Mouse (Mus musculus): ENCODE measurements around the gene Tshz2.

Gene Tshz2

DNA sequence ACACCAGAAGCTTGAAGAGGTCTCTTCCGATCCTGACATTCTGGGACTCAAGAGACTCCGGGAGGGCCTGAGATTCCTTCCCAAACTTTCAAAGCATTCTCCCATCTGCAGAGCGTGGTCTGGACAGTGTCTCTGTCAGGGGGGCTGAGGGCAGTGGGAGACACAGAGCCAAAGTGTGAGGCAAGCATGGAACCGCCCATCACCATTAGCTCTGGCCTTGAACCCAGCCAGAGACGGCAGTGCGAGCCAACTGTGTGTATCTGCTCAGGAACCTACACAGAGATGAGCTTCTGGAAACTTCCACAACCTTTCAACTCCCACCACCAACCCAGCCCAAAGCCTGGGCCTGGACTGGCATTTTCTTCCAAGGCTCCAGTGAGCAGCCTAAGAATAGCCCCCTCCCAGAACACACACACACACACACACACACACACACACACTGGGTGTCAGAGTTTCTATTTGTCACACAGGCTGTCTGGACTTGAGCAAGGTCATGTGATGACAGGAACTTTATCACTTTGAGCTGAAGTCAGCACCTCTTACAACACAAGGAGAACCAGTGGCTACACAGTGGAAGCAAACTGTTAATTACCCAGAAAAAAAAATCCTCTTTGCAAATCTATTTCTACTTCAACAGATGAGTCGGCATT is 67.2 kb downstream of the Tshz2 start:
- DNase-seq (ENCODE audit: low spot score) = peak; percentile 63

DNA sequence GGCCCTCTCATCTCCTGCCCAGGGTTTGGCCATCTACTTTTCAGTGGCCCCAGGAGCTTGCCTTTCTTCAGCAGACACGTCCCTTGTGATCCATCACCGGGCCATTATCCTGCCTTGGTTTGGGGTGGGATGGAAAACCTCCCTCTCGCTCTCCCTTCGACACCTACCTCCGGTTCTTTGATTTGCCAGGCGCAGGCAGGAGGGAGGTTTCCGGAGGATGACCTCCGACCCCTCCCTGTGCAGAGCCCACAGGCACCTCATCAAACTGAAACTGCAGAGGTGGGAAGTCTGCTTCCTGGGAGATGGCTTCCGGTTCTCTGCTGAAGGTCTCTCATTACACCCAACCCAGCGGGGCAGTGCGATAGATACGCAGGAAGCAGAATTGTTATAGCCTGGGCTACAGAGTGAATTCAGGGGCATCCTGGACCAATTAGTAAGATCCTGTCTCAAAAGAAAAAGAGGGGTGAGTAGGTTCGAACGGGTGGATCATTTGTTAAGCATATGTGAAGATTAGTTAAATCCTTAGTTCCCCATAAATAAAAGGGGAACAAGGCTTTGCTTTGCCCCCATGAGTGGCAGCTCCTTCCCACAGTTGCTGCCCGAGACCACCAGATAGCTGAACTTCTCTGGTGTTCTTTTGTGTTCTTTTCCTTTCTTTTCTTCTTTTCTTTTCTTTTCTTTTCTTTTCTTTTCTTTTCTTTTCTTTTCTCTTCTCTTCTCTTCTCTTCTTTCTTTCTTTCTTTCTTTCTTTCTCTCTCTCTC is 70.1 kb downstream of the Tshz2 start:
- DNase-seq (ENCODE audit: low spot score) = no peak

DNA sequence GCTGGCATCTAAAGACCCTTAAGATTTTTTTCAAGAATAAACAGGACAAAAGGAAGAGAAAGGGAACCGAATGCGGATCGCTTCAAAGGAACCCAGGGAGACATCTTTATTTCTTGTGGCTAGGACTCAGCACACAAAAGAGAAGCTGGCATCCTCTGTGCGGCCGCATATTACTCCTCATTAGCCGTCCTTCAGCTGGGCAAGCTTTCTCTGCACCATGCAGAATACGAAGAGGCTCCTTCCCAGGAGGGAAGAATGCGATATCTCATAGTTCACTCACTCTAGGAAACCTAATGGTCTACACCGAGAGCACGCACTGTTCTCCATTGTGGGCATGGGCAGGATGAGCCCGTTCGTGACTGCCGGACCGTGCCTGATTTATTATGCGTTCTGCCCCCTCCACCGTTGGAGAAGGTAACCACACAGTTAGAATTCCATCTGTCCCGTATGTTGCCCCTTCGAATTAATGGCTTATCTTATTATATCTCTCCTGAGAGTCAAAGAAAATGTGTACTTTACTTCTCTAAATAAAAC is 89.0 kb downstream of the Tshz2 start:
- no peak for DNase-seq (ENCODE audit: low spot score)

DNA sequence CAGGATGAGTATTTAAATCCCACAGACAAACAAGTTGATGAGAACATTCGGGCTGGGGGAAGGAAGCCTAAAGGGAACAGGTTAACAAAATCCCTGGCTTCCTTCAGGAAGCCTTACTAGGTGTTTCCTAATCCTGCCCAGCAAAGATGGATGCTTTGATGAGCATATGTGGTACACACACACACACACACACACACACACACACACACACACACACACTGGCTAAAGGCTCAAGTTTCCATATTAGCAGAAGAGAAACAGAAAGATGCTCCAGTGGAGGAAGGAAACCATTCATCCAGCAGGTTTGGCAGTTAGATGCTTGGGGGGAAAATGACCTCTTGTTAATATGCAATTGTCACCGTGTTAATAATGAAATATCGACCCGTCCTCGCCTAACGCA is 89.5 kb downstream of the Tshz2 start:
- no peak for DNase-seq (ENCODE audit: low spot score)

DNA sequence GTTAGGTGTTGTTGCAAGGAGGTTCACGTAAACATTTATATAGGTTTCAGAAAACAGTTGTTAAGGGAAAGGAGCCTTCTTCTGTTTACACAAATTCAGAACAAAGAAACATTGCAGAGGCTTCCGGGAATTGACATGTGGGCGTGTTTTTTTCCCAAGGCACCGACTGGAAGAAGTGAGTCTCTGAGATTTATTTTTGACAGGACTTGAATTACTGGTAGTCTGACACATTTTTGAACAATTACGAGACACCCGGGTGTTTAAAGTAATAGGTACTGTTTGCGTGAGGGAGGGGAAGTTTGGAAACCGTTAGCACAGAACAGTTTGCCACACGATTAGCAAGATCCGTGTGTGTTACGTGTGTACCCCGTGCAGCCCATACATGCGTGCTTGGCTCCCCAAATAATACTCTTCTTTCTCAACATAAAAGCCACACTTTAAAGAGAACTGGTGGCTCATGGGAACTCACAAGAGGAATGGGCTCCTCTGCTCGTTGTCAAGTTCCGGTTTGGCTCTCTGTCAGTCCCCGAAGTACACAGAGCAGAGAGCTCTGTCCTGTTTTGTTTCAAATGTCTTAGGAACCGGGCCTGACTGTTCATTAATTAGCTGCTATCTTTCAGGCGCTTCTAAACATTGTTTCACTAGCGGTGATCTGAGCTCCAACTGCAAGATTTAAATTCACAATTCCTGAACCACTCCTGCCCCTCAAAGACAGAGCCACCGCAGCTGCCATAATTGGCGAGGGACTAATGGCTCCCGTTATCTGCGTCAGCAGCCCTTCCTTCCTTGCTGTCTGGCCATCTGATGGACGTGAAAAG is 91.0 kb downstream of the Tshz2 start:
- no peak for DNase-seq (ENCODE audit: low spot score)

DNA sequence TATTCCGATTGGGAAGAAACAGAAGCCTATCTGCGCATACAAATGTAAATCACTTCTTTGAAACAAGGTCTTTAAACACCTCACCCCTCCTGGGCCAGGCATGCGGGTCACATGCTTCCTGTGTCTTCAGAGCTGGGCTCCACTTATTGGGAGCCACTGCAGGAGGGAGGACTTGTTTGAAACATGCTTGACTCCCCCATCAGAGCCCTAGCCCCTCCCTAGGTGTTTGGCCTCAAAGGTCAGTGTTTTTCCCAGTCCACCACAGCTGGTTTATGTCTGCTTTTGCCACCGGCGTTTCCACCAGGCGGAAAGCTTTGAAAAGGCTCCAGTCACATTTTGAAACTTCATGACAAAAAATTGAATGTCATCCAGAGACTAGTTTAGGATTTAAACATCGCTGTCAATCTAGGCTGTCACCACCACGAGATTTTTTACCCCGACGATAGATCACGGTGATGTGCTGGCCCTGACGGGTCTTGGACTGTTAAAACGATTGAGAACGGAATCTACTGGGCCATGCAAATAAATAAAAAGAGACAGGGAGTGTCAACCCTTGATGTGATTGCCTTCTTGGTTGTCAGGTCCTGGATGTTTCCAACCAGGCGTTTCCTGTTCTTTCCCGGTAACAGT is 96.0 kb downstream of the Tshz2 start:
- DNase-seq (ENCODE audit: low spot score) = peak; percentile 15

DNA sequence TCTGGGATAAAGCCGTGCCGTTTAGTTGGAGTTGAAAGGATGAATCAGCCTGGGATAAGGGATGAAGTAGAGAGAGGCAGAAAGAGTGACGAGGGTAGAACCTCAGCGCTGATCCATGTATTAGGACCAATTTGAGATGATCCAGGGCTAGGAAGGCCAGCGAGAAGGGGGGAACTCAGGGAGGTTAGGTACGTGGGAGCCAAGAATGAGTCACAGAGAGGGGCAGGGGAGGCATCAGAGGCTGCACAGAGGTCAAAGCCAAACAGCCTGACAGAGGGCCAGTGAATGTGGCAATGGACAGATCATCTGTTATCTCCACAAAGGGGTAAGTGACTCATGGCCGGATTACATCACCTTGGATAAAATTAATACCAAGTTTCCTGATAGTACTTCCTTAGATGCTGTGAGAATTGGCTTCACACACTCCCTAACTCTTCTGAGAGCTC is 97.8 kb downstream of the Tshz2 start:
- peak; percentile 20 for DNase-seq (ENCODE audit: low spot score)

DNA sequence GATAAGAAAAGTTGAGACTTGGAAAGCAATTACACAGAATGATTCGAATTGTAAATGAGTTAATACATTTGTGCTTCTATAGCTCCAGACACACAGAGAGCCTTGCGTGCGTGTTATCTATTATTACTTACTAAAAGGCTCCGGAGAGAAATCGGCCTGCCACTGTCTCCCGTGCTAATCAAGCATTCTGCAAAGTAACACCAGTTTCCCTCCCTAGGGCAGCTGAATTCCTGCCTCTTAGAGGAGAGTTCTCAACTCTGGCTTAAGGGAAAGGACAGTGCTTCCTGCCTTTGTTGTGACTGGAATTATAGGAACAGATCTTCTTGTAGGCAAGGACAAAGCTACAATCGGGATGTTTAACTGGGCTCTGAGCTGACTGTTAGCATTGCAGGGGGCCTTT is 101.2 kb downstream of the Tshz2 start:
- no peak for DNase-seq (ENCODE audit: low spot score)

DNA sequence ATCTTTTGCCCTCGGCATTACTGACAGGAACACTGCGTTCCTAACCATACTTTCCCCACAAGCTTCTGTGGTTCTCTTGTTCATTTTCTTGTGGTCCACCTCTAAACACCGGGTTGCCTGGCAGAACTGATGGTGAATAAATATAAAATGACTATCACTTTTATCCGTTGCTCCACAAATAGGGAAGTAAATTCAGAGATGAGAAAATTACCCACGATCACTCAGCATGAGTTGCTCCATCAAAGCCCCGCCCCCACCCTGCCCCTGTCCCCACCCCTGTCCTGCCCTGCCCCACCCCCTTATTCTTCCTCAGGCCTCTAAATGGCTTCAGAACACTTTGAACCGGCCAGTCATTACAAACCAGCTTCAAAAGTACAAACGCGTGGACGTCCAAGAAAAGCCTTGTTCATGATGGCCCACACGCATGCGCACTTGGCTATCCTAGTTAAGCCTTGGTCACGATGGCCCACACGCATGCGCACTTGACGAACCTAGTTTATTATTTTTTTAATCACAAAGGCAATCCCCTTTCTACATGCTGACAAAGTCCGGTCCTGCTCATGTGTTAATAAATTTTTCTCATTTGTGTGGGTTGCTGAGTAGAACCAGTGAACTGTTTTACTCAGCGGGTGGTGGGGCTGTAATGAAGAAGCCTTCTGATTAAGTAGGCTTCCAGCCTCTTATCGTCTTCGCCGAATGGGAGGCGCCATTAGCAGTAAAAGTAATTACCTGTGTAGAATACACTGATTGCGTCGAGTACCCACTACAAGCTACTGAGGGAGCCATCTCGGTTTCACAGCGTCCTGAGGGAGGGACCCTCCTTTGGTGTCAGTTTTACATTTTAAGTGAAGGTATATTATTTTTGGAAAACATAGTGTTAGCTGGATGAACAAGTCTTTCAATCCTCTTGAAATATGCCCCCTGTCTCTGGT is 102.9 kb downstream of the Tshz2 start:
- peak; percentile 29 for DNase-seq (ENCODE audit: low spot score)

DNA sequence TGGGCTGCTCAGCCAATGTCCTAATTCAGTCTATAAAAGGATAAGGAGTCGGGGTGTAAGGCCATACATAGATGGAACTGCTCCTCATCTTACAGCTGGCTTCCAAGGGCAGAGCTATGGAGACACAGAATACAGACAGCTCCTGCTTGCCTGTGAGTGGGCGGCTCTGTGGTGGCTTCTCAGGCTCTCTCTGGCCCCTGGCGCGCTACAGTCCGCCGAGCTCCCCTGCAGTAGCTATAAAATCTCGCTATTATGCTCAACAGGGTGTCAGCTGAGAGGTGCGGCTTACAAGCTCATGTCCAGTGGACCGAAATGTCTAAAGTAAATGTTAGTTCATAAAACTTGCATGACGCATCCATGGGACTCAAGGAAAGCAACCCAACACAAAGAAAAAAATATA is 108.2 kb downstream of the Tshz2 start:
- DNase-seq (ENCODE audit: low spot score) = no peak

DNA sequence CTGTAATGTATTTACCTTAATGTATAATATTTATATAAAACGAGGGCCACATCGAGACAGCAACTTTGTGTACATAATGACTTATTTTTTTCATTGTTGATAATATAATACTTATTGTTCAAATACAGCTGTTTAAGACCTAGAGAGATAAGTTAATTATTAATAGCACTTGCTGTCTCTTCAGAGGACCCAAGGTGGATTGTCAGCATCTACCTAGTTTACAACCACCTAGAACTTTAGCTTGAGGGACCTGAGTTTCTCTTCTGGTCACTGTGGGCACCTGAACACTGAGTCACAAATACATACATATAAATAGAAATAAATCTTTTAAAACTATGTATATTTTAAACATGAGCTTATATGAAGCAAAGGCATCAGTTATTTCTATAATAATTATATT is 110.0 kb downstream of the Tshz2 start:
- DNase-seq (ENCODE audit: low spot score) = no peak

DNA sequence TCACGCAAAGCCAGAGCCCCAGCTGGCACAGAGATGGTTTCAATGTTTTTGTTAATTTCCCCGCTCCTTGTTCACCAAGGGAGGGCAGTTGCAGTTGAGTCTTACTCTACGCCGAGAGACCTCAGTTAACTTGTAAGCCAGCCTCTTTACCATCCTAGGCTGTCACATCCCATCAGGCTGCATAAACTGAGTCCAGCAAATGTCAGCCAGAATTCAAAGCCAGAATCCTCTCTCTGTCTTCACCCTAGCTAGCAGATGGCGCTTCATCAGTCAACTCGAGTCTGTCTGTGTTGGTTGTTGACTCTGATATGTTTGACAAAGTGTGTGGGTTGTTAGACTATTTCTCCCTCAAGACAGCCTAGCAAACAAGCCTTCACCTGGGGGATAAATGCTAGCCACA is 110.5 kb downstream of the Tshz2 start:
- no peak for DNase-seq (ENCODE audit: low spot score)

DNA sequence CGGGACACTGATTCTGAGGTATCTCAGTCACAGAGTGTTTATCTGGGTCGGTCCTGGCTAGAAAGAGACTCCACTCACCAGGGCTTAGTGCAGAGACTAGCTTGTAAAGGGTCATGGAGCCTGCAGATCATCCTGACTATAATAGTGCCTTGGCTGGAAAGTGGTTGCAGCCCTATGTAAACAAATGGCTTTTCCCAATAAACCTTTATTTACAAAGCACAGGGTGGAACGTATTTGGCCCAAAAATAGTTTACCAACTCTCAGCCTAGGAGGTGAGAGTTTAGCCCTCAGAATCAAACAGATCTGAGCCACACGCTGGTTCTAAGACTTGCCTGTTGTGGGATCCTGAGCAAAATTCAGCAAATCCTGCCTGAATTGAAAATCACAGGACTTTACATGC is 111.1 kb downstream of the Tshz2 start:
- no peak for DNase-seq (ENCODE audit: low spot score)

DNA sequence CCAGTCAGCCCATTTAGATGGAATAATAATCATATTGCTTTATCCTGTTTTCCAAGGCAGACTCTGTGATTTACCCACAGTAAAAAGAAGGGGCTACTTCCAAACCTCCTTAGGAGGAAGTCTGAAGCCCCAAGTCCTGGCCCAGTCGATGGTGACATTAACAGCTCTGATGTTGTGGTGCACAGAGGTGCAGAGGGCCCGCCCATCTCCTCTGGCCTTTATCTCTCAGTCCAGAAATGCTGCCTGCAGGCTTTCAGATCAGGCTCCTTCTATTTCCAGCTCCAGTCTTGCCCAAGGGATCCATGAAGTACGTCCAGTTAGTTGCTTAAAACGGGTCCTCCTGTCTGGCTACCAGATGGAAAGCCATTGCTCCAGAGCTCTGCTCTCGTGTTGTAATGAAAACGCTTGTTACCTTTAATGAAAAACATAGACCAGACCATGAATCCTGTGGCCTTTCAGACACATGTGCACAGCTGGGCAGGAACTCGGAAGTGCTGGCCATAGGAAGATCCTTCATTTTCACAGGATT is 114.4 kb downstream of the Tshz2 start:
- DNase-seq (ENCODE audit: low spot score) = no peak

DNA sequence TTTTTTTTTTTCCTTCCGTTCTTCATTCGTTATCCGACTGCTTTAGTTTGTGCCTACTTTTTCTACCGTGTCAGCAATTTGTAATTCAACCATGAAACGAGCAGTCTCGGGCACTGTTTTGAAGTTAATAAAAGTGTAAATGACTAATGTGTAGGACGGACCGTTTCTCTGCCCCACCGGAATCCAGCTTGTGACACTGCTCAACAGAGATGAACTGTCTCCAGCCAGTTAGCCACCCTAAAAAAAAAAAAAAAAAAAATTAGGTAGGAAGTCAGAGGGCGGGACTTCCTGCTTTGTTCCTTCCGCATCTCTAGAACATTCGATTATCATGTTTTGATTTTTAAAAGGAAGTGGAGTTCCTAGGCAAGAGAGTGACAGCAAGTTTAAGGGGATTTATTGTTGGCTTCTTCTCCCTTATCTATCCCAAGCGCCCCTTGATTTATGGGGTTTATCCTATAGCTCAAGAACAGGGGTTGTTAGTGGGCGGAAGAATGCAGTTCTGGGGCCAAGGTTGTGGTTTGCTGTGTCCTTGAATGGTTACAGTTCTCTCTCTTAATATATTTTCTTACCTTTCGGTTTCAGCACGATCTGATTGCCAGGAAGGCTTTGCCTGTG is 116.6 kb downstream of the Tshz2 start:
- no peak for DNase-seq (ENCODE audit: low spot score)

DNA sequence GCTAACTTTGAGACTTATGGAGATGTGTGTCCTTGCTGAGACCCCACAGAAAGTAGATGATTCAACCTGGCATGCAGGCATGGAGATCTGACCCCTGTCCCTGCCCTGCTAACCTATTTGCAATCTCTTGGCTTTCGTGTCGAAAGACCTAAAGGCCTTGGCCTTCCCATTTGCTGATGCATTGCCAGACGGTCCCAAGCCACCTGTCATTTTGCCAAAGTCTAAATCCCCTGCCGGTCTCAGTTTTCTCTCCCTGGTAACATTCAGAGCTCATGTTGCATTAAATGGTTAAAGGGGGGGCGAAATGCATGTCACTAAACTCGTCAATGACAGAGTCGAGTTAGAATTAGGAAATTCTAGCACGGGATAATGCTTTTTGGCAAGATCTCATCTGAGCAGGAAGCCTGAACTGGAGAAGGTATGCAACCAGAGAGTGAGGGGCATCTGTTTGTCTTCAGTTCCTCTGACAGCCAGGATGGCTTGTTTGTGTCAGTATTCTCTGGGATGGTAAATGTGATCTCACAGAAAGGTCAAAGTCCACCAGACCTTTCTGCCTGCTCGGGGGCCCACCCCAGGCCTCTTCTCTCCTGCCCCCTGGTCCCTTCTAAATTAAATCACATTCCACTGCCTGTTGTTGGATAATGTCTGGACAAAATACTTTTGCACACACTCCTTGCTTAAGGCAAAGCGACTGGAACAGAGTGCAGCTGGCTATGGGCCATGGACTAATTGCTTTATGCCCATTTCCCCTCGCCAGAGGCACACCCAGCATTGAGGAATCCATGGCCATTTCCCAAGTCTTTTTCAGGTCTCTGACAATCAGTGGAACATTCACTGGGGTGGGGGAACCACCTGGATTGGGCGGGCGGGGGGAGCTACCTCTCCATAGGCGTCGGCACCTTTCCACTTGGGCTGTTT is 118.0 kb downstream of the Tshz2 start:
- DNase-seq (ENCODE audit: low spot score) = peak; percentile 15

DNA sequence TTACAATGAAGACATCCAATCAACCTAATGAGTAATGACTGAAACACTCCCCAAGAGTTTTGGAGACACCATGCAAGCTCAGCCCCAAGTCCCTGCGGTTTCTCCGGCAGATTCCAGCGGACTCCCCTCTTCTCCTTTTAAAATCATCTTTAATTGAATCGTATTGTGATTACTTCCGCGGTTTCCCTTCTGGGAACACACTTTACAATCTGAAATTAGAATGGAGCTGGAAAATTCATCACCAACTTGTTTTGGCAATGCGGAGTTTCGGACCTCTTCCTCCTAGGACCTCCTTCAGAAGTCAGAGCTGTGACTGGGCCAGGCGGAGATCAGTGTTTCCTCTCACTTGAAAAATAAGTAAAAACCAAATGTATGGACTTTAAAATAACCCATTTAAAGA is 119.3 kb downstream of the Tshz2 start:
- DNase-seq (ENCODE audit: low spot score) = no peak

DNA sequence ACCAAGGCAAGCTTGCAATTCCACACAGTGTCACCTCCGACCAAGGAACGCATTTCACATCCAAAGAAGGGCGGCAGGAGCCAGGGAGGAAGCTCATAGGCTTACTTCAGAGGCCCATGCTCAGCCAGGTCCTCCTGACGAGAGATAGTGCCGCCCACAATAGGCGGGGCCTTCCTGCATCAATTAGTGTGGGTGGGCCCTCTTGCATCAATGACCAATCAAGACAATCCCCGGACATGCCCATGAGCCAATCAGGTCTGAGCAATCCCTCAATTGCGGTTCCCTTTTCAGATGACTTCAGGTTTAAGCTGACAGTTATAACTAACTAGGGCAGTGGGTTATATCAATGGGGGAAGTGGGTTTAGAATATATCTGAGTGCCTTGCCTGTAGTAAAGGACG is 120.6 kb downstream of the Tshz2 start:
- DNase-seq (ENCODE audit: low spot score) = no peak

DNA sequence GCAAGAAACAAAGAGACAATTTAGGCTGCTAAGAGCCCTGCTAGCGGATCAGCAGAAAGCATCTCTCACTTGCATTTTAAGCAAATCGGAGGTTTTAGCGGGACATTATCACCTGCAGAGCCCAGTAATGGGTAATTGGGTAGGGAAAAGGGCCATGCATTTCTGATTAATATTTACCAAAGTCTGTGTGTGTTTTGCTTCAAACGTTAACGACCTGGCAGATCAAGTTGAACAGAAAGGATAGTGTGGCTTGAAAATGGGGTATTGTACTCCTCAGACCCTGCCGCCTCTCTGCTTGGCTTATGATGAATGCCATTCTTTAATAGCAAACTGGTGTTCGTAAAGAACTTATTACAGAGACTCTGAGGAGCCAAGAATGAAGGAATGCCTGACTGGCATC is 122.3 kb downstream of the Tshz2 start:
- no peak for DNase-seq (ENCODE audit: low spot score)

All from ovary, postnatal 36 days (tissue).